Mouse (Mus musculus) embryonic facial prominence, embryonic 11.5 days (tissue): ENCODE results near the gene Aldh9a1. TPM values are rescaled to one million over a fixed set of nuclear protein-coding genes. Genes with fewer than 3 reads are reported as not detected.

ENCODE experiments used
- ATAC-seq: fragments of 200-750 bp; cut with Nextera tagmentation; replicated peaks from 2 replicates; pipeline ENCODE4 v1.8.0; 2017; ENCODE audit warnings: low read depth; ENCODE audit not compliant: insufficient number of reproducible peaks, low FRiP score, low TSS enrichment
- DNase-seq: peaks from one replicate; pipeline ENCODE4 v3.0.0-alpha.2; 2015; ENCODE audit warnings: low spot score
- H3K27ac ChIP-seq: fragments of 300-500 bp; sonication (generic); replicated peaks from 2 replicates; pipeline ENCODE4 v1.5.1; 2014; ENCODE audit warnings: mild to moderate bottlenecking, low read depth, low read length, control low read depth
- H3K27me3 ChIP-seq: fragments of 300-500 bp; sonication (generic); 2 replicates; pipeline ENCODE4 v1.6.1; 2014; ENCODE audit warnings: mild to moderate bottlenecking, low read length, moderate library complexity, mixed read lengths; ENCODE audit not compliant: control insufficient read depth, insufficient read depth
- H3K36me3 ChIP-seq: fragments of 300-500 bp; sonication (generic); replicated peaks from 2 replicates; pipeline ENCODE4 v1.6.1; 2014; ENCODE audit warnings: low read depth, mild to moderate bottlenecking, low read length, moderate library complexity, mixed read lengths; ENCODE audit not compliant: control insufficient read depth, insufficient read depth
- H3K4me1 ChIP-seq: fragments of 300-500 bp; sonication (generic); 2 replicates; pipeline ENCODE4 v1.6.1; 2014; ENCODE audit warnings: low read length, mixed read lengths; ENCODE audit not compliant: control insufficient read depth, insufficient read depth
- H3K4me2 ChIP-seq: fragments of 300-500 bp; sonication (generic); 2 replicates; pipeline ENCODE4 v1.6.1; 2014; ENCODE audit warnings: low read depth, mild to moderate bottlenecking, control low read depth, low read length, moderate library complexity
- H3K4me3 ChIP-seq: fragments of 300-500 bp; sonication (generic); 2 replicates; pipeline ENCODE4 v1.5.1; 2014; ENCODE audit warnings: low read depth, low read length, control low read depth
- H3K9ac ChIP-seq: fragments of 300-500 bp; sonication (generic); replicated peaks from 2 replicates; pipeline ENCODE4 v1.6.1; 2014; ENCODE audit warnings: mild to moderate bottlenecking, control low read depth, low read length
- H3K9me3 ChIP-seq: fragments of 300-500 bp; sonication (generic); replicated peaks from 2 replicates; pipeline ENCODE4 v1.6.1; 2016; ENCODE audit warnings: mild to moderate bottlenecking, low read length, inconsistent platforms, mixed read lengths; ENCODE audit not compliant: control insufficient read depth
- WGBS: fragments of 180-500 bp; shearing (Covaris S2); extraction: QIAGEN DNeasy Blood & Tissue Kit; methylation state at CpG from one replicate; pipeline ENCODE4 v1.1.7; 2014; 5-methylcytosine and 5-hydroxymethylcytosine counted together
- microRNA-seq: library from miRNA; unstranded; fragments of <30 nt; microRNA quantifications from one replicate; pipeline ENCODE4, GENCODE M21; 2016; ENCODE audit warnings: borderline number of aligned reads
- polyA plus RNA-seq: library from polyadenylated mRNA; unstranded; fragments of >200 nt; fragmentation: Nextera tagmentation; extraction: Ambion mirVana; gene quantifications from 2 replicates; pipeline ENCODE4 v1.2.1, GENCODE M21; 2014

Gene Aldh9a1
- polyA plus RNA-seq, 1 experiment from 2014 or later, result 46.7 TPM

GRCm38 (mm10) chr1:167393683-167394492, 44.1 kb downstream of the Aldh9a1 start, which contains the start of gene Mgst3:
Mgst3 (minus strand) TSS chr1:167393841.
- WGBS, result under 1% methylated on average over 45 of the region's 45 CpGs
- Histone ChIP-seq H3K9ac (peak within 1 kb of the TSS; percentile 93), H3K4me1 (peaks cover 3% of the 10 kb centered on the region; the same call in 1 of the 2 replicates), H3K27ac (peak within 1 kb of the TSS; percentile 78; the same call in 1 of the 2 replicates), H3K4me2 (peak within 1 kb of the TSS; percentile 78), H3K36me3 (no peaks in the 10 kb centered on the region), H3K9me3 (no peaks in the 10 kb centered on the region), H3K27me3 (peaks cover 5% of the 10 kb centered on the region; the same call in 1 of the 2 replicates), H3K4me3 (peak within 1 kb of the TSS; percentile 61)
- ATAC-seq (peak; percentile 93), DNase-seq (peak; percentile 96)

GRCm38 (mm10) chr1:167405237-167405636, 55.4 kb downstream of the Aldh9a1 start:
- H3K36me3 ChIP-seq, result no peaks in the 10 kb centered on the region
- H3K27ac ChIP-seq, result no peak overlapping the region
- H3K4me1 ChIP-seq, result no peaks in the 10 kb centered on the region
- 82% methylated on average over 4 of the region's 4 CpGs for WGBS
- H3K9me3 ChIP-seq, result no peaks in the 10 kb centered on the region
- H3K9ac ChIP-seq, result no peak overlapping the region
- H3K4me3 ChIP-seq, result no peak overlapping the region
- no peak for DNase-seq
- no peak overlapping the region for H3K4me2 ChIP-seq
- no peaks in the 10 kb centered on the region for H3K27me3 ChIP-seq
- no peak for ATAC-seq

GRCm38 (mm10) chr1:167409601-167410000, 59.8 kb downstream of the Aldh9a1 start:
- 84% methylated on average over 4 of the region's 4 CpGs for WGBS
- Histone ChIP-seq H3K9me3 (no peaks in the 10 kb centered on the region), H3K4me3 (no peak overlapping the region), H3K4me2 (no peak overlapping the region), H3K9ac (no peak overlapping the region), H3K36me3 (no peaks in the 10 kb centered on the region), H3K27ac (no peak overlapping the region), H3K27me3 (no peaks in the 10 kb centered on the region), H3K4me1 (no peaks in the 10 kb centered on the region)
- no peak for DNase-seq
- ATAC-seq, result no peak

GRCm38 (mm10) chr1:167411991-167412715, 62.4 kb downstream of the Aldh9a1 start:
- Histone ChIP-seq H3K27ac (no peak overlapping the region), H3K4me3 (no peak overlapping the region), H3K36me3 (no peaks in the 10 kb centered on the region), H3K27me3 (no peaks in the 10 kb centered on the region), H3K9me3 (no peaks in the 10 kb centered on the region), H3K9ac (no peak overlapping the region), H3K4me1 (no peaks in the 10 kb centered on the region), H3K4me2 (no peak overlapping the region)
- WGBS, result 61% methylated on average over 12 of the region's 12 CpGs
- ATAC-seq (no peak), DNase-seq (no peak)

- WGBS, result 4% methylated on average over 7 of the region's 7 CpGs
- no peaks in the 10 kb centered on the region for H3K4me1 ChIP-seq
- no peak for ATAC-seq
- H3K4me2 ChIP-seq, result no peak overlapping the region
- H3K9ac ChIP-seq, result no peak overlapping the region
- H3K4me3 ChIP-seq, result no peak overlapping the region
- H3K36me3 ChIP-seq, result no peaks in the 10 kb centered on the region
- peak; percentile 88 for DNase-seq
- H3K27me3 ChIP-seq, result no peaks in the 10 kb centered on the region
- no peaks in the 10 kb centered on the region for H3K9me3 ChIP-seq
- no peak overlapping the region for H3K27ac ChIP-seq
These were observed 65.1 kb downstream of the Aldh9a1 start for GRCm38 (mm10) chr1:167414846-167415245.

Small RNAs within 50 kb of the gene (microRNA-seq; reads per million reads assigned to microRNA genes)
- gene Gm25911, result 13.2 reads per million, percentile 16 among the genes with 10 or more reads in this experiment

Other genes starting within 250 kb of the Aldh9a1 start
- gene Uck2, start 64.7 kb upstream of the Aldh9a1 start, polyA plus RNA-seq, result 108 and 120 TPM in 2 replicates
- gene Tmco1, start 41.6 kb upstream of the Aldh9a1 start, polyA plus RNA-seq, result 84.8 and 91.8 TPM in 2 replicates
- gene Mgst3, start 43.9 kb downstream of the Aldh9a1 start, polyA plus RNA-seq, result 49.5 and 61.3 TPM in 2 replicates
- 0.25 TPM in 1 of 2 replicates, not detected in the other for gene Lrrc52, start 116.8 kb downstream of the Aldh9a1 start, polyA plus RNA-seq
- 5.7 and 6.9 TPM in 2 replicates for gene Rxrg, start 248.4 kb downstream of the Aldh9a1 start, polyA plus RNA-seq